Mouse (Mus musculus) CH12F3 (cell line): ENCODE results near the gene Prkag2.
"Not testable (repeated sequence)": the region's sequence is repeated elsewhere in the genome, so short reads cannot be mapped to it uniquely, and the experiment has no call there.

Experiments used
- in situ Hi-C: fragments of 300-500 bp; cut with MboI; formaldehyde crosslinking; loops from 2 replicates; pipeline ENCODE4 v1.14.3; 2020; ENCODE audit warnings: low sequenced_read_pairs

Prkag2 gene

GRCm38 (mm10) chr5:24878713-24879112, 221.7 kb downstream of the Prkag2 start:
- in situ Hi-C loops = no loop called here

GRCm38 (mm10) chr5:24877836-24878624, 222.4 kb downstream of the Prkag2 start:
- in situ Hi-C loops = no loop called here

GRCm38 (mm10) chr5:24876653-24877052, 223.8 kb downstream of the Prkag2 start:
- in situ Hi-C loops = no loop called here

- in situ Hi-C loops = no loop called here
These were observed 226.3 kb downstream of the Prkag2 start for GRCm38 (mm10) chr5:24874111-24874510.

GRCm38 (mm10) chr5:24873221-24873620, 227.2 kb downstream of the Prkag2 start:
- in situ Hi-C loops = no loop called here

- in situ Hi-C loops = no loop called here
These were observed 229.2 kb downstream of the Prkag2 start for GRCm38 (mm10) chr5:24871276-24871675.

- in situ Hi-C loops = no loop called here
These were observed 230.6 kb downstream of the Prkag2 start for GRCm38 (mm10) chr5:24869796-24870289.

GRCm38 (mm10) chr5:24863804-24864203, 236.6 kb downstream of the Prkag2 start:
- in situ Hi-C loops = no loop called here

- in situ Hi-C loops = no loop called here
These were observed 239.0 kb downstream of the Prkag2 start for GRCm38 (mm10) chr5:24861449-24861930.

GRCm38 (mm10) chr5:24860635-24861448, 239.6 kb downstream of the Prkag2 start:
- in situ Hi-C loops = no loop called here

- in situ Hi-C loops = no loop called here
These were observed 240.5 kb downstream of the Prkag2 start for GRCm38 (mm10) chr5:24859771-24860540.

- in situ Hi-C loops = no loop called here
These were observed 245.4 kb downstream of the Prkag2 start for GRCm38 (mm10) chr5:24854827-24855600.

GRCm38 (mm10) chr5:24854256-24854655, 246.2 kb downstream of the Prkag2 start:
- in situ Hi-C loops = no loop called here

- in situ Hi-C loops = not testable (repeated sequence)
These were observed 252.2 kb downstream of the Prkag2 start for GRCm38 (mm10) chr5:24848261-24848660.

GRCm38 (mm10) chr5:24843841-24844240, 256.6 kb downstream of the Prkag2 start:
- in situ Hi-C loops = no loop called here

- in situ Hi-C loops = no loop called here
These were observed 257.4 kb downstream of the Prkag2 start for GRCm38 (mm10) chr5:24843103-24843475.

GRCm38 (mm10) chr5:24842274-24843102, 258.0 kb downstream of the Prkag2 start, which contains the start of gene Rheb:
TSS of gene Rheb (minus strand) at chr5:24842624.
- in situ Hi-C loops = no loop called here

- in situ Hi-C loops = no loop called here
These were observed 258.7 kb downstream of the Prkag2 start for GRCm38 (mm10) chr5:24841662-24842273.

- in situ Hi-C loops = no loop called here
These were observed 259.4 kb downstream of the Prkag2 start for GRCm38 (mm10) chr5:24840975-24841431.
